Mouse (Mus musculus) kidney, embryonic 15.5 days (tissue): ENCODE results near the gene Ttll9. TPM values are rescaled to one million over a fixed set of nuclear protein-coding genes. Genes with fewer than 3 reads are reported as not detected.

Experiments used
- ATAC-seq: fragments of 200-750 bp; cut with Nextera tagmentation; replicated peaks from 2 replicates; pipeline ENCODE4 v1.8.0; 2017; ENCODE audit warnings: moderate TSS enrichment; ENCODE audit not compliant: low FRiP score
- H3K27ac ChIP-seq: fragments of 300-500 bp; sonication (generic); 2 replicates; pipeline ENCODE4 v1.5.1; 2015; ENCODE audit warnings: mild to moderate bottlenecking, inconsistent platforms
- H3K27me3 ChIP-seq: fragments of 300-500 bp; sonication (generic); 2 replicates; pipeline ENCODE4 v1.6.1; 2015; ENCODE audit warnings: inconsistent platforms
- H3K36me3 ChIP-seq: fragments of 300-500 bp; sonication (generic); 2 replicates; pipeline ENCODE4 v1.6.1; 2015; ENCODE audit warnings: inconsistent platforms
- H3K4me1 ChIP-seq: fragments of 300-500 bp; sonication (generic); 2 replicates; pipeline ENCODE4 v1.6.1; 2015; ENCODE audit warnings: inconsistent platforms
- H3K4me2 ChIP-seq: fragments of 300-500 bp; sonication (generic); 2 replicates; pipeline ENCODE4 v1.6.1; 2015; ENCODE audit warnings: moderate library complexity, mild to moderate bottlenecking, inconsistent platforms
- H3K4me3 ChIP-seq: fragments of 300-500 bp; sonication (generic); replicated peaks from 2 replicates; pipeline ENCODE4 v1.5.1; 2015; ENCODE audit warnings: mild to moderate bottlenecking, inconsistent platforms
- H3K9ac ChIP-seq: fragments of 300-500 bp; sonication (generic); 2 replicates; pipeline ENCODE4 v1.6.1; 2015; ENCODE audit warnings: mild to moderate bottlenecking, inconsistent platforms
- H3K9me3 ChIP-seq: fragments of 300-500 bp; sonication (generic); replicated peaks from 2 replicates; pipeline ENCODE4 v1.6.1; 2016; ENCODE audit warnings: inconsistent platforms
- WGBS: fragments of 180-500 bp; shearing (Covaris S2); methylation state at CpG from one replicate; pipeline ENCODE4 v1.1.7; 2015; ENCODE audit warnings: mixed read lengths; 5-methylcytosine and 5-hydroxymethylcytosine counted together
- polyA plus RNA-seq: library from polyadenylated mRNA; unstranded; fragments of >200 nt; fragmentation: Nextera tagmentation; extraction: Ambion mirVana; gene quantifications from 2 replicates; pipeline ENCODE4 v1.2.1, GENCODE M21; 2015

Ttll9 gene
- polyA plus RNA-seq = 1.1 and 1.6 TPM in 2 replicates

GRCm38 (mm10) chr2:152962091-152962793 lies at the start of gene Ttll9:
TSS of gene Ttll9 (plus strand) at chr2:152962485.
- peak within 1 kb of the TSS; percentile 42; the same call in 1 of the 2 replicates for H3K9ac ChIP-seq
- peak within 1 kb of the TSS; percentile 87 for H3K4me2 ChIP-seq
- H3K9me3 ChIP-seq = no peaks in the 10 kb centered on the region
- no peaks in the 10 kb centered on the region for H3K36me3 ChIP-seq
- H3K4me1 ChIP-seq = peaks cover 3% of the 10 kb centered on the region; the same call in 1 of the 2 replicates
- no peaks in the 10 kb centered on the region; the same call in 1 of the 2 replicates for H3K27me3 ChIP-seq
- H3K27ac ChIP-seq = no peak within 1 kb of the TSS
- H3K4me3 ChIP-seq = peak within 1 kb of the TSS; percentile 56
- peak; percentile 92 for ATAC-seq
- 2% methylated on average over 34 of the region's 34 CpGs for WGBS

GRCm38 (mm10) chr2:152913471-152913870 lies 48.8 kb upstream of the Ttll9 start:
- no peak overlapping the region for H3K9ac ChIP-seq
- H3K4me3 ChIP-seq = no peak overlapping the region
- H3K4me2 ChIP-seq = no peak overlapping the region
- 20% methylated on average over 7 of the region's 7 CpGs for WGBS
- no peak for ATAC-seq
- H3K4me1 ChIP-seq = peaks cover 29% of the 10 kb centered on the region
- peaks cover 42% of the 10 kb centered on the region for H3K27me3 ChIP-seq
- no peaks in the 10 kb centered on the region for H3K9me3 ChIP-seq
- no peak overlapping the region for H3K27ac ChIP-seq
- no peaks in the 10 kb centered on the region for H3K36me3 ChIP-seq

GRCm38 (mm10) chr2:152914310-152915120 lies 47.8 kb upstream of the Ttll9 start:
- Histone ChIP-seq H3K9me3 (no peaks in the 10 kb centered on the region), H3K4me1 (peaks cover 35% of the 10 kb centered on the region), H3K4me3 (peak overlapping the region; percentile 20), H3K4me2 (peak overlapping the region; percentile 49), H3K9ac (no peak overlapping the region), H3K36me3 (no peaks in the 10 kb centered on the region), H3K27ac (no peak overlapping the region), H3K27me3 (peaks cover 42% of the 10 kb centered on the region)
- 2% methylated on average over 18 of the region's 18 CpGs for WGBS
- peak; percentile 75 for ATAC-seq

DNA sequence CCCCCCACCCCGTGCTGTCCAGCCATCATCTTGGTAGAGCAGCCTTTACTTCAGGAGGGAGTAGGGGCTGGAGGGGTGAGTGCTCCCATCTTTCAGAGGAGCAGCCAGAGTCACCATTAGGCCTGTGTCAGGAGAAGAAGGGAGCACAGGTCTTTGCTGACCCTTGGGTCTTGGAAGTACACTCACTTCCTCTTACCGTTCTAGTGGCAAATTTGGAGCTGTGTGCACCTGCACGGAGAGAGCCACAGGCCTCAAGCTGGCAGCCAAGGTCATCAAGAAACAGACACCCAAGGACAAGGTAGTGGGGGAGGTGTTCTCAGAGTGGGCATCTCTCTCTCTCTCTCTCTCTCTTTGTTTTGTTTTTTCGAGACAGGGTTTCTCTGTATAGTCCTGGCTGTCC lies 46.8 kb upstream of the Ttll9 start:
- no peak for ATAC-seq
- no peak overlapping the region for H3K9ac ChIP-seq
- H3K4me2 ChIP-seq = no peak overlapping the region
- H3K36me3 ChIP-seq = no peaks in the 10 kb centered on the region
- 61% methylated on average over 4 of the region's 4 CpGs for WGBS
- H3K9me3 ChIP-seq = no peaks in the 10 kb centered on the region
- H3K27ac ChIP-seq = no peak overlapping the region
- peaks cover 38% of the 10 kb centered on the region for H3K27me3 ChIP-seq
- no peak overlapping the region for H3K4me3 ChIP-seq
- peaks cover 35% of the 10 kb centered on the region for H3K4me1 ChIP-seq

DNA sequence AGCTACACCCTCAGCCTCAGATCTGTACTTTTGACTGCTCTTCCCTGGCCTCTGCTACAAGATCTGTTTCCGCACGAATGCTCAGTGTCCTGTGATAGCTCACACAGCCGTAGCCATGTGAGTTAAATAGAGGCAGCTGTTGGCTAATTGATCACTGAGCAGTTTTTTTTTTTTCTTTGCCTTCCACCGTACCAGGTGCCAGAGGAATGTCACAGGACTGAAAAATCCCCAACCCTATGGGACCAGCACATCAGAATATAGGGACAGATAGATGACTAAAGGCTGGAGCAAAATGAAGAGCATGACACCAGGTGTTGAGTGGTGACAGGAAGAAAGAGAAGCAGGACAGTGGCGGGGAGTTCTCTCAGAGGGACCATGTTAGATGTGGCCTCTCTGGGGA lies 46.2 kb upstream of the Ttll9 start:
- Histone ChIP-seq H3K27ac (no peak overlapping the region), H3K4me2 (no peak overlapping the region), H3K4me3 (no peak overlapping the region), H3K9me3 (no peaks in the 10 kb centered on the region), H3K27me3 (peaks cover 31% of the 10 kb centered on the region), H3K4me1 (peaks cover 31% of the 10 kb centered on the region), H3K9ac (no peak overlapping the region), H3K36me3 (no peaks in the 10 kb centered on the region)
- no peak for ATAC-seq
- WGBS = 47% methylated on average over 5 of the region's 5 CpGs

- Histone ChIP-seq H3K27me3 (peaks cover 16% of the 10 kb centered on the region), H3K4me1 (peaks cover 35% of the 10 kb centered on the region), H3K4me3 (no peak overlapping the region), H3K4me2 (no peak overlapping the region), H3K27ac (no peak overlapping the region), H3K36me3 (no peaks in the 10 kb centered on the region), H3K9ac (no peak overlapping the region), H3K9me3 (no peaks in the 10 kb centered on the region)
- no peak for ATAC-seq
- 56% methylated on average over 9 of the region's 9 CpGs for WGBS
These were observed 44.6 kb upstream of the Ttll9 start for GRCm38 (mm10) chr2:152917671-152918070.

GRCm38 (mm10) chr2:152922376-152922775 lies 39.9 kb upstream of the Ttll9 start:
- H3K27ac ChIP-seq = no peak overlapping the region
- no peak overlapping the region for H3K4me3 ChIP-seq
- ATAC-seq = no peak
- no peak overlapping the region for H3K9ac ChIP-seq
- H3K4me2 ChIP-seq = no peak overlapping the region
- 45% methylated on average over 7 of the region's 7 CpGs for WGBS
- no peaks in the 10 kb centered on the region for H3K9me3 ChIP-seq
- no peaks in the 10 kb centered on the region for H3K36me3 ChIP-seq
- peaks cover 56% of the 10 kb centered on the region for H3K4me1 ChIP-seq
- H3K27me3 ChIP-seq = no peaks in the 10 kb centered on the region

DNA sequence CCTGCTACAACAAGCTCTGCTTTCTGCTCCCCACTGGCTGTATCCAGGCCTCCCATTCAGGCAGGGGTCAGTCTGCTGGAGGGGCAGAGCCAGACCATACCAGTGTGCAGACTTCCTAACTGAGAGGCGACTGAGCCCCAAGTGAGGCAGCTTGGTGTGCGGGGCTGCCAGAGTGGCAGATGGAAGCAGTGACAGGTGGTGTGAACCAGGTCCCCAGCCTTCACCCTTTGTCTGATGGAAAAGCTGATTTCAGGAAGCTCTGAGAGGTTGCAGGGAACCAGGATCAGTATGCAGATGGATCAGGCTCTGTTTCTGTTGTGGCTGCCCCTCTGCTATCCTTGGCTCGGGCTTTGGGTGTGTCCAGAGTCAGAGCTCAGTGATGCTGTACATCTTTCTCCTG lies 38.7 kb upstream of the Ttll9 start:
- 69% methylated on average over 3 of the region's 3 CpGs for WGBS
- H3K9me3 ChIP-seq = no peaks in the 10 kb centered on the region
- no peak overlapping the region for H3K9ac ChIP-seq
- H3K27me3 ChIP-seq = no peaks in the 10 kb centered on the region
- H3K4me3 ChIP-seq = no peak overlapping the region
- ATAC-seq = no peak
- peaks cover 61% of the 10 kb centered on the region for H3K4me1 ChIP-seq
- no peaks in the 10 kb centered on the region for H3K36me3 ChIP-seq
- H3K4me2 ChIP-seq = no peak overlapping the region
- H3K27ac ChIP-seq = peak overlapping the region; percentile 24

GRCm38 (mm10) chr2:152924128-152924527 lies 38.2 kb upstream of the Ttll9 start:
- 31% methylated on average over 8 of the region's 8 CpGs for WGBS
- Histone ChIP-seq H3K27me3 (no peaks in the 10 kb centered on the region), H3K4me1 (peaks cover 62% of the 10 kb centered on the region), H3K4me3 (no peak overlapping the region), H3K9me3 (no peaks in the 10 kb centered on the region), H3K4me2 (no peak overlapping the region), H3K9ac (no peak overlapping the region), H3K27ac (peak overlapping the region; percentile 85; the same call in 1 of the 2 replicates), H3K36me3 (no peaks in the 10 kb centered on the region)
- ATAC-seq = peak; percentile 31; the same call in 1 of the 2 replicates

GRCm38 (mm10) chr2:152924543-152924942 lies 37.7 kb upstream of the Ttll9 start:
- WGBS = 84% methylated on average over 5 of the region's 5 CpGs
- Histone ChIP-seq H3K9me3 (no peaks in the 10 kb centered on the region), H3K36me3 (no peaks in the 10 kb centered on the region), H3K27me3 (no peaks in the 10 kb centered on the region), H3K27ac (peak overlapping the region; percentile 85), H3K4me2 (no peak overlapping the region), H3K4me1 (peaks cover 64% of the 10 kb centered on the region), H3K4me3 (no peak overlapping the region), H3K9ac (no peak overlapping the region)
- no peak for ATAC-seq

GRCm38 (mm10) chr2:152925189-152925872 lies 37.0 kb upstream of the Ttll9 start:
- peaks cover 72% of the 10 kb centered on the region for H3K4me1 ChIP-seq
- peak; percentile 71 for ATAC-seq
- 0 out of 2 replicates have a peak overlapping the region, but pooled peaks have one; percentile 7 for H3K9ac ChIP-seq
- H3K27me3 ChIP-seq = no peaks in the 10 kb centered on the region
- no peak overlapping the region for H3K4me3 ChIP-seq
- peak overlapping the region; percentile 85 for H3K27ac ChIP-seq
- no peaks in the 10 kb centered on the region for H3K9me3 ChIP-seq
- H3K4me2 ChIP-seq = no peak overlapping the region
- WGBS = 38% methylated on average over 11 of the region's 11 CpGs
- H3K36me3 ChIP-seq = no peaks in the 10 kb centered on the region

DNA sequence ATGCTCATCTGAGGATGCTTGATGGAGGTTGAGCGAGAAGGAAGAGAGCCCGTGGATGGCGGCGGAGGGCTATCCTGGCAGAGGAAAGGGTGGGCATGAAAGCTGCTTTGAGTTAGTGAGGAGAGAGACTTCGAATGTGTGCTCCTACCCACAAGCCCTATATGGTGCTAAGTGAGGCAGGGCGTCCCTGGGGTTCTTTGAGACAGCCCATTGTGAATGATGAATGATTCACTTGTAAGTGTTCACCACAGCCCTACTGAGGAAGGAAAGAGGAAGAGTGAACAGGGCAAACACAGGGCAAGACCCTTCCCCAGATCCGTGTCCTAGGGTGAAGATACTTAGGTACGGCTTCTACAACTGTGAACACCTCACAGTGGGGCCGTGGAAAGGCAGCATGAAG lies 35.4 kb upstream of the Ttll9 start:
- Histone ChIP-seq H3K27me3 (no peaks in the 10 kb centered on the region), H3K9me3 (no peaks in the 10 kb centered on the region), H3K27ac (peak overlapping the region; percentile 86), H3K9ac (no peak overlapping the region; the same call in 1 of the 2 replicates), H3K36me3 (no peaks in the 10 kb centered on the region), H3K4me2 (no peak overlapping the region), H3K4me3 (no peak overlapping the region), H3K4me1 (peaks cover 88% of the 10 kb centered on the region)
- no peak for ATAC-seq
- WGBS = 74% methylated on average over 9 of the region's 9 CpGs
